Mouse (Mus musculus) C2C12 (cell line): ENCODE measurements around the gene Ltb.

ENCODE experiments used
- CTCF ChIP-seq: IDR thresholded peaks from one replicate; pipeline ENCODE4 v1.5.1; 2011; ENCODE audit not compliant: control insufficient read depth, insufficient read depth, insufficient read length
- MAX ChIP-seq: IDR thresholded peaks from one replicate; pipeline ENCODE4 v1.6.1; 2011; ENCODE audit warnings: mild to moderate bottlenecking, control low read depth
- MYOD1 ChIP-seq: IDR thresholded peaks from one replicate; pipeline ENCODE4 v1.6.1; 2011; ENCODE audit warnings: low read depth; ENCODE audit not compliant: control insufficient read depth, insufficient read length
- USF1 ChIP-seq: IDR thresholded peaks from one replicate; pipeline ENCODE4 v1.6.1; 2011; ENCODE audit warnings: low read depth, mild to moderate bottlenecking, control low read depth, moderate library complexity

DNA sequence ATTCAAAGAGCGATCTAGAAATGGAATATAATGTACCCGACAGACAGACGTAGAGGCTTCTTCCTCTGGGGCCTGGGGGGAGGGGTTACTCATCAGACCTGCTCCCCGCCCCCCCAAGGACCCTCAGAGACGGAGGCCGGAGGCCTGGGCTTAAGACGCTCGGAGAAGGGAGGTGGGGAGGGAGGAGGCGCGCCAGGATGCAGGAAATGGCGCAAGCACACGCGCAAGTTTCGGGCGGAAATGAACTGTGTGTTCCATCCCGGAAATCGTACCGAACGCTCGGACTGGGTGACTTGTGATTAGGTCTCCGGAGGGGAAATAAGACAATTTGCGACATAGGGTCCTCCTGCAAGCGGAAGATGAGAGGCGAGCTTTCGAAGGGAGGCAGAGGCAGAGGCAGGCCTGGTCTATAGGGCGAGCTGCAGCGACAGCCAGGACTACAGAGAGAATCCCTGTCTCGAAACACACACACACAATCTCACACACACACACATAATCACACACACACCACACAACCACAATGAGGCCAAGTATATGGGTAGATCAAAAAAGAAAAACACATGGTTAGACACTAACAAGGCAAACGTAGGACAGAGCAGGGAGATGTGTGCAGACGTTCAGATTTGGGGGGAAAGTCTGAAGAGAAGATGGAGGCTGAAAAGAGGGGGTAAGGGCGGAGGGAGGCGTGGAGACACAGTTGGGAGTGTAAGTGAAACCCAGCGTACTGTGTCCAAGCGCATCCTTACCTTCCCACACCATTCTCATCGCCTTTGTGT, 41.6 kb downstream of the Ltb start, which contains the start of gene Nfkbil1:
- TF ChIP-seq CTCF (no peak), MYOD1 (no peak), MAX (peak; percentile 56), USF1 (no peak)
